Mouse (Mus musculus) testis, adult 2 months (tissue): ENCODE results near the gene Plekhg1.

ENCODE experiments used
- CTCF ChIP-seq: fragments of 200-500 bp; IDR thresholded peaks from 2 replicates; pipeline ENCODE4 v1.5.1; 2012; ENCODE audit warnings: low read depth, mild to moderate bottlenecking, inconsistent platforms, low read length, moderate library complexity; ENCODE audit not compliant: control insufficient read depth, insufficient read depth, insufficient replicate concordance
- POLR2A ChIP-seq: fragments of 200-500 bp; IDR thresholded peaks from 2 replicates; pipeline ENCODE4 v1.6.1; 2012; ENCODE audit warnings: low read depth, mild to moderate bottlenecking, inconsistent platforms, low read length, moderate library complexity; ENCODE audit not compliant: control insufficient read depth

GRCm38 (mm10) chr10:3743826-3744225, 3.7 kb downstream of the Plekhg1 start:
- TF ChIP-seq CTCF (no peak), POLR2A (no peak)
